Mouse (Mus musculus) spleen, adult 2 months (tissue): Measurements from ENCODE around the gene Casp14. TPM values are rescaled to one million over a fixed set of nuclear protein-coding genes. Genes with fewer than 3 reads are reported as not detected.

Source experiments
- DNase-seq, 2 experiments: peaks; one replicate each; pipeline versions ENCODE4 v3.0.0 to v3.0.0-alpha.2; 2012 to 2021; ENCODE audit warnings: low spot score in 2 of 2, low read depth in 1 of 2
- H3K27ac ChIP-seq: fragments of 200-500 bp; 2 replicates; pipeline ENCODE4 v1.5.1; 2012; ENCODE audit warnings: low read length, inconsistent platforms; ENCODE audit not compliant: insufficient read depth
- H3K27me3 ChIP-seq: fragments of 200-500 bp; 2 replicates; pipeline ENCODE4 v1.6.1; 2012; ENCODE audit warnings: mild to moderate bottlenecking, moderate library complexity, low read length, inconsistent platforms; ENCODE audit not compliant: control insufficient read depth, insufficient read depth
- H3K36me3 ChIP-seq: fragments of 200-500 bp; 2 replicates; pipeline ENCODE4 v1.6.1; 2012; ENCODE audit warnings: mild to moderate bottlenecking, low read length, inconsistent platforms; ENCODE audit not compliant: control insufficient read depth, insufficient read depth
- H3K4me1 ChIP-seq: fragments of 200-500 bp; 2 replicates; pipeline ENCODE4 v1.6.1; 2011; ENCODE audit warnings: inconsistent platforms; ENCODE audit not compliant: control insufficient read depth, insufficient read depth, insufficient read length
- H3K4me3 ChIP-seq: fragments of 200-500 bp; 2 replicates; pipeline ENCODE4 v1.5.1; 2011; ENCODE audit warnings: mild to moderate bottlenecking, inconsistent platforms; ENCODE audit not compliant: insufficient read depth, insufficient read length; ENCODE audit errors: extremely low read depth
- CTCF ChIP-seq: fragments of 200-500 bp; IDR thresholded peaks from 2 replicates; pipeline ENCODE4 v1.5.1; 2011; ENCODE audit warnings: mild to moderate bottlenecking, inconsistent platforms; ENCODE audit not compliant: insufficient read depth, insufficient read length, insufficient replicate concordance; ENCODE audit errors: extremely low read depth
- POLR2A ChIP-seq: fragments of 200-500 bp; IDR thresholded peaks from 2 replicates; pipeline ENCODE4 v1.6.1; 2011; ENCODE audit warnings: low read depth, low read length, inconsistent platforms
- WGBS: fragments of 180-500 bp; shearing (Covaris S2); methylation state at CpG from one replicate; pipeline ENCODE4 v1.1.7; 2018; 5-methylcytosine and 5-hydroxymethylcytosine counted together
- polyA plus RNA-seq: library from polyadenylated mRNA; depleted of rRNA; stranded (reverse); fragments of >200 nt; gene quantifications from 2 replicates; pipeline ENCODE4 v1.2.3, GENCODE M21; 2012

Gene Casp14
- polyA plus RNA-seq, 1 experiment = not detected

- H3K27ac ChIP-seq = no peak overlapping the region
- no peaks in the 10 kb centered on the region for H3K4me1 ChIP-seq
- no peak for TF ChIP-seq POLR2A
- no peak for TF ChIP-seq CTCF
- WGBS = 92% methylated on average over 5 of the region's 5 CpGs
- H3K4me3 ChIP-seq = no peak overlapping the region
- H3K27me3 ChIP-seq = no peaks in the 10 kb centered on the region
- DNase-seq = no peak
- H3K36me3 ChIP-seq = no peaks in the 10 kb centered on the region
Observed at GRCm38 (mm10) chr10:78722036-78722435, 3.9 kb upstream of the Casp14 start.

GRCm38 (mm10) chr10:78716231-78716630 is 1.9 kb downstream of the Casp14 start:
- DNase-seq = no peak
- Histone ChIP-seq H3K4me3 (no peak overlapping the region), H3K27me3 (no peaks in the 10 kb centered on the region), H3K27ac (no peak overlapping the region), H3K4me1 (no peaks in the 10 kb centered on the region), H3K36me3 (no peaks in the 10 kb centered on the region)
- no peak for TF ChIP-seq CTCF
- no peak for TF ChIP-seq POLR2A

- TF ChIP-seq CTCF (no peak), POLR2A (no peak)
- Histone ChIP-seq H3K4me1 (no peaks in the 10 kb centered on the region), H3K4me3 (no peak overlapping the region), H3K27ac (no peak overlapping the region), H3K36me3 (no peaks in the 10 kb centered on the region), H3K27me3 (no peaks in the 10 kb centered on the region)
- no peak for DNase-seq
- WGBS = 90% methylated on average over 7 of the region's 7 CpGs
Observed at GRCm38 (mm10) chr10:78715156-78715555, 2.9 kb downstream of the Casp14 start.

GRCm38 (mm10) chr10:78714129-78714528 is 4.0 kb downstream of the Casp14 start:
- Histone ChIP-seq H3K4me1 (no peaks in the 10 kb centered on the region), H3K4me3 (no peak overlapping the region), H3K27me3 (no peaks in the 10 kb centered on the region), H3K36me3 (no peaks in the 10 kb centered on the region), H3K27ac (no peak overlapping the region)
- DNase-seq = no peak
- 24% methylated on average over 6 of the region's 6 CpGs for WGBS
- TF ChIP-seq CTCF (no peak), POLR2A (no peak)

GRCm38 (mm10) chr10:78710706-78711105 is 7.4 kb downstream of the Casp14 start:
- DNase-seq = no peak
- H3K4me3 ChIP-seq = no peak overlapping the region
- no peaks in the 10 kb centered on the region for H3K36me3 ChIP-seq
- no peaks in the 10 kb centered on the region for H3K4me1 ChIP-seq
- TF ChIP-seq POLR2A (no peak), CTCF (no peak)
- H3K27ac ChIP-seq = no peak overlapping the region
- no peaks in the 10 kb centered on the region for H3K27me3 ChIP-seq

- no peak overlapping the region for H3K27ac ChIP-seq
- no peak overlapping the region for H3K4me3 ChIP-seq
- TF ChIP-seq POLR2A (no peak), CTCF (no peak)
- no peaks in the 10 kb centered on the region for H3K4me1 ChIP-seq
- no peaks in the 10 kb centered on the region for H3K27me3 ChIP-seq
- DNase-seq = no peak
- H3K36me3 ChIP-seq = no peaks in the 10 kb centered on the region
- WGBS = 48% methylated on average over 3 of the region's 3 CpGs
Observed at GRCm38 (mm10) chr10:78700881-78701280, 17.2 kb downstream of the Casp14 start.

- no peak for DNase-seq
Observed at GRCm38 (mm10) chr10:78689973-78690372, 28.1 kb downstream of the Casp14 start.

More at GRCm38 (mm10) chr10:78689973-78690372, 28.1 kb downstream of the Casp14 start:
- no peaks in the 10 kb centered on the region for H3K4me1 ChIP-seq
- TF ChIP-seq CTCF (no peak), POLR2A (no peak)
- H3K4me3 ChIP-seq = no peak overlapping the region
- H3K27me3 ChIP-seq = no peaks in the 10 kb centered on the region
- 89% methylated on average over 6 of the region's 6 CpGs for WGBS
- no peak overlapping the region for H3K27ac ChIP-seq
- no peaks in the 10 kb centered on the region for H3K36me3 ChIP-seq
